Mouse (Mus musculus): ENCODE measurements at regions not wholly inside any gene's neighbourhood (a gene's known extent, or its start where the extent isn't known, plus 50 kb on each side); places are given as distances from the start of the nearest gene placed in this dataset.

- peak; percentile 32 for DNase-seq (ENCODE audit: low spot score)
These were observed 55.3 kb upstream of the Plekha5 start for GRCm38 (mm10) chr6:140368354-140369069.

GRCm38 (mm10) chr6:140367303-140367702, 56.6 kb upstream of the Plekha5 start:
- no peak for DNase-seq (ENCODE audit: low spot score)

- no peak for DNase-seq (ENCODE audit: low spot score)
These were observed 57.1 kb upstream of the Plekha5 start for GRCm38 (mm10) chr6:140366791-140367190.

GRCm38 (mm10) chr6:140360996-140361395, 62.9 kb upstream of the Plekha5 start:
- DNase-seq (ENCODE audit: low spot score), result no peak

- DNase-seq (ENCODE audit: low spot score), result no peak
These were observed 66.0 kb upstream of the Plekha5 start for GRCm38 (mm10) chr6:140357901-140358300.

GRCm38 (mm10) chr6:140357300-140357699, 66.6 kb upstream of the Plekha5 start:
- DNase-seq (ENCODE audit: low spot score), result no peak

- DNase-seq (ENCODE audit: low spot score), result no peak
These were observed 69.8 kb upstream of the Plekha5 start for GRCm38 (mm10) chr6:140354082-140354481.

- no peak for DNase-seq (ENCODE audit: low spot score)
These were observed 70.2 kb upstream of the Plekha5 start for GRCm38 (mm10) chr6:140353610-140354009.

- no peak for DNase-seq (ENCODE audit: low spot score)
These were observed 72.3 kb upstream of the Plekha5 start for GRCm38 (mm10) chr6:140351365-140352095.

GRCm38 (mm10) chr6:140348578-140348977, 75.3 kb upstream of the Plekha5 start:
- DNase-seq (ENCODE audit: low spot score), result no peak

GRCm38 (mm10) chr6:140346929-140347328, 76.9 kb upstream of the Plekha5 start:
- no peak for DNase-seq (ENCODE audit: low spot score)

GRCm38 (mm10) chr6:140343638-140344037, 80.2 kb upstream of the Plekha5 start:
- DNase-seq (ENCODE audit: low spot score), result no peak

- DNase-seq (ENCODE audit: low spot score), result no peak
These were observed 81.0 kb upstream of the Plekha5 start for GRCm38 (mm10) chr6:140342881-140343280.

GRCm38 (mm10) chr6:140339731-140340130, 84.1 kb upstream of the Plekha5 start:
- DNase-seq (ENCODE audit: low spot score), result no peak

- no peak for DNase-seq (ENCODE audit: low spot score)
These were observed 85.7 kb upstream of the Plekha5 start for GRCm38 (mm10) chr6:140337897-140338749.

GRCm38 (mm10) chr6:140337083-140337491, 86.8 kb upstream of the Plekha5 start:
- DNase-seq (ENCODE audit: low spot score), result no peak

GRCm38 (mm10) chr6:140336414-140336941, 87.4 kb upstream of the Plekha5 start:
- no peak for DNase-seq (ENCODE audit: low spot score)

- no peak for DNase-seq (ENCODE audit: low spot score)
These were observed 90.5 kb upstream of the Plekha5 start for GRCm38 (mm10) chr6:140333397-140333796.

- DNase-seq (ENCODE audit: low spot score), result no peak
These were observed 115.2 kb upstream of the Plekha5 start for GRCm38 (mm10) chr6:140308641-140309040.

GRCm38 (mm10) chr6:140306811-140307558, 116.9 kb upstream of the Plekha5 start:
- DNase-seq (ENCODE audit: low spot score), result no peak

GRCm38 (mm10) chr6:140304105-140304504, 119.7 kb upstream of the Plekha5 start:
- DNase-seq (ENCODE audit: low spot score), result no peak

Data from urinary bladder, adult 2 months (tissue).